Mouse (Mus musculus) central nervous system, embryonic 18 days (tissue): ENCODE measurements around the gene Fhod1. TPM values are rescaled to one million over a fixed set of nuclear protein-coding genes. Genes with fewer than 3 reads are reported as not detected.

ENCODE experiments used
- polyA plus RNA-seq: library from polyadenylated mRNA; depleted of rRNA; stranded (reverse); fragments of >200 nt; gene quantifications from 2 replicates; pipeline ENCODE4 v1.2.3, GENCODE M21; 2012; rRNA removed

The Fhod1 gene
- polyA plus RNA-seq, result 3.7 and 4.6 TPM in 2 replicates

GRCm38 (mm10) chr8:105347428-105348221, at the start of gene Fhod1:
Gene Fhod1, minus strand, starts transcription at chr8:105347953.

DNA sequence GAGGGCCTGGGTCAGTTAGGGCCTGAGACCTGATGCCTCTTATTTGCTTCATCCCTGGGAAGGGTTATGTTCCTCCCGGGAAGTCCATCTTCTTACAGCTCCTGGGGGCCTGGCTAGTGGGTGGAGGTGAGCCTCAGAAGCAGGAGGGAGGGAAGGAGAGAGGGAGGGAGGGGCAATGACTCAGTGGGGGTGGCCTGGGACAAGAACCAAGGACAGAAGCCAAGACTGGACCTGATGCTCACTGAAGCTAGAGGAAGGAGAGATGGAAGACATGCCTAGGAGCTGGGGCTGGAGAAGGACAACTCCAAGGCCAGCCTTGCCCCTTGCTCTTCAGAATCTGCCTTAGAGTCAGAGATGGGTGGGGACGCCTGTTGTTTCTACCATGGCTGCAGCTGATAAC, 25.3 kb upstream of the Fhod1 start, which contains the start of gene Plekhg4:
Gene Plekhg4 (plus strand): TSS at position 243 of the 400 bp plus-strand sequence.

DNA sequence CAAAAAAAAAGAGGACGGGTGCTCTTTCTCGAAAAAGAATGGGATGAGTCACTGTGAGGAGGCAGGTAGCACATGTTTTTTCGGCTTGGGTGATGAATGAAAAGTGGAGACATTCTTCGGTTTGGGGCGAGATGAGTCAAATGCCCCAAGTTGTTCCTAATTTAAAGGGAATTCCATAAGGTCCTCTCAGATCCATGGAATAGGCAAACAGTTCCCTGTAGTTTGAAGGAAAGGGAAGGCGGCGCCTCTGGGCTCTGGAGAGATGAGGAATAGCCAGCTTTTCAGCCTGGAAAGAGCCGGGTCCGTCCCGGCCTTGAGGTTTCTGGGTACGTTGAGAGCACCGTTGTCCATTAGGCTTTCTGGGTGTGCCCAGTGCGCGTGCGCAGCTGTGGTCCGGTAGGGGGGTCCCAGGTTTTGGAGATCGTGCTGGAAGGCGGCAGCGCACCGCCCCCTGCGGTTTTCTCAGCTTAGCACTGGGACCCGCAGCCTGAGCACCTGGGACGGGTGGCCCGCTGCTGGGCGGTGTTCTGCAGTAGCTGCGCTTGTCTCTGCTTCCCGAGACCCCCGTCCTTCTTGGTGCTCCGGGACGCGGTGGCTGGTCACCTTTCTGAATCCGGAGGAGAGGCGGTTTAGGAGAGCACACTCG, 820 bp upstream of the Fhod1 start, which contains the start of gene Slc9a5:
Gene Slc9a5 (plus strand): TSS at position 394 of the 646 bp plus-strand sequence.

DNA sequence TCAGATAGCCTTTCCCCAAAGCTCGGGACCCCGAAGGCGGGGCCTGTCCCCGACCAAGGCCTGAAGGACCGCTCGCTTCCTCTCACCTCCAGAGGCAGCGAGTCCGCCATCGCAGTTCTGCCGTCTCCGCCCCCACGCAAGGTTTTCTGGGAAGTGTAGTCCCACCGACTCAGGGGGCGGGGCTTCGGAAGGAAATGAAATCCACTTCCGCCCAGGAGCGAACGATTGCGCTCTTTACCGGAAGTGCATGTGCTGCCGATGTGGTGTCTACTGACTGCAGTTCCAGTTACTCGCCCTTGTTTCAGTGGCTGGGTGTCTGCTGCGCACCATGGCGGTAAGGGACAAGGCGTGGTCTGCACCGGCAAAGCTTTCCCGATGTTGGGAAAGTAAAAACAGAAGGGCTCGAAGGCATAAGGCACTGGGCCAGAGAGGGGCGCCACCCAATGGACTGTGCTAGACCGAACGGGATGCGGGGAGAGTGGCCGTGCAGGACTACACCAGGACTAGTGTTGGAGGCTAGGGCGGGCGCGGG, 21.5 kb downstream of the Fhod1 start, which contains the start of the genes Lrrc29 and Tmem208:
Gene Lrrc29 (minus strand): TSS at position 138 of the 532 bp plus-strand sequence.
Gene Tmem208 (plus strand): TSS at position 214 of the 532 bp plus-strand sequence.

GRCm38 (mm10) chr8:105305211-105306145, 42.3 kb downstream of the Fhod1 start, which contains the start of gene Elmo3:
Gene Elmo3, plus strand, starts transcription at chr8:105305601.

DNA sequence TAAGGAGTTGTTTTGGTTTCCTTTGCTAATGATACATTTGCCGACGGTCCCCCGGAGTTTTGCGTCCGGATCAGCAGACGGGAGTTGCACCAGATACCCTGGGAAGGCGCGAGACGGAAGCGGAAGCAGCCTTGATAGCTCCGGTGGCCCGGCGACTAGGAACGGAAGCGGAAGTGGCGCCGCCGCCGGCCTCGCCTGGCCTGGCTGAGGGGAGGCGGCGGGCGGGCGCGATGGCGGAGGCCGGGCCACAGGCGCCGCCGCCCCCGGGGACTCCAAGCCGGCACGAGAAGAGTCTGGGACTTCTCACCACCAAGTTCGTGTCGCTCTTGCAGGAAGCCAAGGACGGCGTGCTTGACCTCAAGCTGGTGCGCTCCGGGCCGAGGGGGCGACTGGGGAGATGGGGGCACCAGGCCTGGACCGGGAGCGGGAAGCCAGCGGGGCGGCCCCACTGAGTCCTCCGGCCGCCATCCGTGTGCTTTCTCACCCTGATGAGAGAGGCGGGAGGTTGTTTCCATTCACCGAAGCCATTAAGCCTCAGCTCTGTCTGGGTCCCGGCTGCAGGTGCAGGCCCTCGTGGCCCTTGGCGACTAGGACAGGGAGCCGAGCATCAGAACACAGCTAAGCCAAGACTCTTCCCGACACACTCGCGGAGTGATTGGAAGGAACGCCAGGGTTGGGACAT, 50.1 kb downstream of the Fhod1 start, which contains the start of gene E2f4:
Gene E2f4 (plus strand): TSS at position 153 of the 682 bp plus-strand sequence.

DNA sequence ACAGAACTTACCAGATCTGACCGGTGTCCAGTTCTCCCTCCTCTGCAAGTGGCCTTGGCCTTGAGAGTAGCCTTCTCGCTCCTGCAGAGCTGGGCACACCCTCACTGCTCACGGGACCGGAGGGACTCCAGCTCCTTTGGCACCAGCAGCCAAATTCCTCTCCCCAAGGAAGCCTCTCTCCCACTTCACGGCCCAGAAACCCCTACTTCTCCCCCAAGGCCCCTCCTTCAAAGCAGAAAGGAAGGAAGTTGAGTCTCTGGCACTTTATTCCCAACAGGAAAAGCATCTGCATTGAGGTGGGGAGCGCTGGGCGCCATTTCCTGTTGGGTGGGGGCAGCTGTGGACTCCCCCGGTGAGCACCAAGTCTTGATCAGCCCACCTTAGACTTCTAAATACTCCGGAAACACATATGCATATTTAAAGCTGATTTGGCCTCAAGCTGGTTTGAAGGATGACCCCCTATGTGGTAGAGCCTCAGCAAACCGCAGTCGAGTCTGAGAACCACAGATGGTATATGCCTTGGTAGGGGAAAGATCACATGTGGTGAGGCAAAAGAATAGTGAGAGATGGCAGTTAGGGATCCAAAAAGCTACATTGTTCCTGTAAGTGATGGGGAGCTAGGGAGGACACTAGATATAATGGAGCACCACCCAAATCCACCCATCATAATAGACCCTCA, 51.7 kb downstream of the Fhod1 start, which contains the start of gene Exoc3l:
Gene Exoc3l (minus strand): TSS at position 207 of the 679 bp plus-strand sequence.

GRCm38 (mm10) chr8:105289805-105290460, 57.8 kb downstream of the Fhod1 start, which contains the start of gene 4931428F04Rik:
Gene 4931428F04Rik, minus strand, starts transcription at chr8:105289864.

Other genes starting within 250 kb of the Fhod1 start
- gene Ces4a, start 216.2 kb downstream of the Fhod1 start, polyA plus RNA-seq, result 0.04 and 0.08 TPM in 2 replicates
- 27.4 and 27.6 TPM in 2 replicates for gene Cbfb, start 177.3 kb downstream of the Fhod1 start, polyA plus RNA-seq
- gene D230025D16Rik, start 122.8 kb downstream of the Fhod1 start, polyA plus RNA-seq, result 37.4 and 39.4 TPM in 2 replicates
- gene B3gnt9, start 92.8 kb downstream of the Fhod1 start, polyA plus RNA-seq, result 5.6 and 7.8 TPM in 2 replicates
- gene Tradd, start 83.3 kb downstream of the Fhod1 start, polyA plus RNA-seq, result 9.0 and 10.3 TPM in 2 replicates
- 1.2 and 1.5 TPM in 2 replicates for gene Fbxl8, start 83.3 kb downstream of the Fhod1 start, polyA plus RNA-seq
- 0.66 and 1.0 TPM in 2 replicates for gene Hsf4, start 78.2 kb downstream of the Fhod1 start, polyA plus RNA-seq
- gene Nol3, start 71.8 kb downstream of the Fhod1 start, polyA plus RNA-seq, result 2.1 and 2.2 TPM in 2 replicates
- 173 and 209 TPM in 2 replicates for gene 4931428F04Rik, start 58.1 kb downstream of the Fhod1 start, polyA plus RNA-seq
- gene Exoc3l, start 51.9 kb downstream of the Fhod1 start, polyA plus RNA-seq, result 8.0 and 9.1 TPM in 2 replicates
- 73.3 and 73.4 TPM in 2 replicates for gene E2f4, start 50.3 kb downstream of the Fhod1 start, polyA plus RNA-seq
- gene Elmo3, start 42.4 kb downstream of the Fhod1 start, polyA plus RNA-seq, result 1.3 and 1.8 TPM in 2 replicates
- gene Lrrc29, start 21.7 kb downstream of the Fhod1 start, polyA plus RNA-seq, result 1.2 and 1.4 TPM in 2 replicates
- 119 and 132 TPM in 2 replicates for gene Tmem208, start 21.6 kb downstream of the Fhod1 start, polyA plus RNA-seq
- 59.2 and 61.5 TPM in 2 replicates for gene Slc9a5, start 890 bp upstream of the Fhod1 start, polyA plus RNA-seq
- gene Plekhg4, start 25.3 kb upstream of the Fhod1 start, polyA plus RNA-seq, result 14.5 and 17.4 TPM in 2 replicates
- 0.04 and 0.09 TPM in 2 replicates for gene Kctd19, start 65.5 kb upstream of the Fhod1 start, polyA plus RNA-seq
- 0.47 and 0.82 TPM in 2 replicates for gene Lrrc36, start 65.6 kb upstream of the Fhod1 start, polyA plus RNA-seq
- 99.4 and 162 TPM in 2 replicates for gene Tppp3, start 123.6 kb upstream of the Fhod1 start, polyA plus RNA-seq
- 38.3 and 39.3 TPM in 2 replicates for gene Zdhhc1, start 148.9 kb upstream of the Fhod1 start, polyA plus RNA-seq
- gene Hsd11b2, start 170.8 kb upstream of the Fhod1 start, polyA plus RNA-seq, result 0.85 and 3.1 TPM in 2 replicates
- gene Atp6v0d1, start 218.1 kb upstream of the Fhod1 start, polyA plus RNA-seq, result 254 and 273 TPM in 2 replicates